Mouse (Mus musculus) bone marrow macrophage, adult 2 months (primary cell): ENCODE results near the gene Nolc1. TPM values are rescaled to one million over a fixed set of nuclear protein-coding genes. Genes with fewer than 3 reads are reported as not detected.

Source experiments
- H3K27ac ChIP-seq: 2 replicates; pipeline ENCODE4 v1.5.1; 2012; ENCODE audit warnings: low read depth, low read length; ENCODE audit not compliant: insufficient read depth
- H3K4me1 ChIP-seq: 2 replicates; pipeline ENCODE4 v1.6.1; 2012; ENCODE audit warnings: low read length; ENCODE audit not compliant: control insufficient read depth, insufficient read depth
- H3K4me3 ChIP-seq: 2 replicates; pipeline ENCODE4 v1.5.1; 2012; ENCODE audit warnings: mild to moderate bottlenecking, low read length, moderate library complexity; ENCODE audit not compliant: insufficient read depth
- CTCF ChIP-seq: IDR thresholded peaks from 2 replicates; pipeline ENCODE4 v1.5.1; 2012; ENCODE audit warnings: low read depth, mild to moderate bottlenecking, low read length, moderate library complexity
- POLR2A ChIP-seq: IDR thresholded peaks from 2 replicates; pipeline ENCODE4 v1.6.1; 2012; ENCODE audit warnings: mild to moderate bottlenecking, low read depth, low read length, borderline replicate concordance
- polyA plus RNA-seq: library from polyadenylated mRNA; stranded (reverse); fragments of >200 nt; gene quantifications from 2 replicates; pipeline ENCODE4 v1.2.4, GENCODE M21; 2012; ENCODE audit not compliant: missing spikeins, insufficient read depth, insufficient read length

The Nolc1 gene
- polyA plus RNA-seq, 1 experiment = 15.8 TPM

DNA sequence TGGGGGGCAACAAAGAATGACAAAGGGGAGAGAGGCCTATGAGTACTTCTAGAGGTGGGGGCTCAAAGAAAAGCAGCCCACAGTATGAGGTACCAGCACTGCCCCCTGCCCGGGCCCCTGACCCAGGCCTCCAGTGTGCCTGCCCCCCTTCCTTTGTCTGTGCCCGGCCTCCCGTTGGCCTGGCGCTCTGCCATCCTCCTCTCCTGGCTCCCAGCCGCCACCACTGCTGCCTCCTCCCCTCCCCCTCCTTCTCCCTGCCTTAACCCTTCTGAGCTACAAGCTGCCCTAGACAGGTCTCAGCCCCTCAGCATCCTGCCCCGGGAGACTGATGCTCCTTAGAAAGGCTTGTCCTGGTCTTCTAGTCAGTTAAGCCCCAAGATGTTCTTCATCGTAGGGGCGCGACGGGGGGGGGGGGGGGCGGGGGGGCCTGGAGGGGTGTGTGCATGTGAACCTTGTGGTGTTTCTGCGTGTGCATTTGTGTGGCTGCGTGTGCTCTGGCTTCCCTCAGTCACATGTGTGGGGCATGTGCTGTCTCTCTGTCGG is 33.7 kb upstream of the Nolc1 start:
- Histone ChIP-seq H3K4me3 (peak overlapping the region; percentile 85), H3K27ac (peak overlapping the region; percentile 75), H3K4me1 (peaks cover 41% of the 10 kb centered on the region)
- TF ChIP-seq POLR2A (no peak), CTCF (no peak)

DNA sequence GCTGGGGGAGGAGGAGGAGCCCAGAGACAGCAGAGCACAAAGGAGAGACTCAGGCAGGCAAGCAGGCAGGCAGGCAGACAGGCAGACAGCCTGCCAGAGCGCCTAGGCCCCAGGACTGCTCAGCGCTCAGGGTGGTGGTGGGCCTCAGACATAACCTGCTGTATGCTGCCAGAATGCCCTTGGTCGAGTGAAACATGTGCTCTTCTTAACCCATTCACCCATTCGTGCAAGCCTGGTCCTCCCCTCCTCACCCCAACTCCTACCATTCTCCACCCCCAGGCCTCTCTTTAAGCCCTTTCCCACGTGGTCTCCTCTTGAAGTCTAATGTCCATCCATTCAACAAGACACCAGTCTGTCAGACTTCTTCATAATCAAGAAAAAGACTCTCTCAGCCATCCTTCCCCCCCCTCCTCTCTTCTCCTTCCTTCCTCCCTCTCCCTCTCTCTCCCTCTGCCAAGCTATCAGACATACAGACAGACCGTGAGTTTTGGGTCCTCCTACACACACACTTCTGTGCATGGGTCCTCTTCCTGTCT is 33.1 kb upstream of the Nolc1 start:
- peak overlapping the region; percentile 85 for H3K4me3 ChIP-seq
- peaks cover 39% of the 10 kb centered on the region for H3K4me1 ChIP-seq
- peak overlapping the region; percentile 75 for H3K27ac ChIP-seq
- TF ChIP-seq POLR2A (no peak), CTCF (no peak)

DNA sequence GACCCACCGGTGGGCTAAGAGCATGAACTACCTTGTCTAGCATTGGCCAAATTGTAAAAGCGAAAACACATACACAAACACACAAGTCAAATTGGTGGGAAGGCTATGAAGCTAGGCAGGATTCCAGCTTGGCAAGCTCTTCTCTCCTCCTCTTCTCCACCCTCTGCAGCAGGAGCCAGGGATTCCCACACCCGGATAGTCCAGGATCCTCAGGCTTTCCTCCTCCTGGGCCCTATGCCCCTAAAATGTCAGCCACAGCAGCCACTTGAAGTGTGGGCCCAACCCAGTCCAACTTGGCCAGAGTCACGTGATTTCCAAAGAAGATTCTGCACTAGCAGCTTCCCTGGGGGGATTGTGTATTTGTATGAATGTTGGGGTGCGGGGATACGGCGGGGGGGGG is 32.3 kb upstream of the Nolc1 start:
- TF ChIP-seq CTCF (no peak), POLR2A (no peak)
- peaks cover 31% of the 10 kb centered on the region for H3K4me1 ChIP-seq

DNA sequence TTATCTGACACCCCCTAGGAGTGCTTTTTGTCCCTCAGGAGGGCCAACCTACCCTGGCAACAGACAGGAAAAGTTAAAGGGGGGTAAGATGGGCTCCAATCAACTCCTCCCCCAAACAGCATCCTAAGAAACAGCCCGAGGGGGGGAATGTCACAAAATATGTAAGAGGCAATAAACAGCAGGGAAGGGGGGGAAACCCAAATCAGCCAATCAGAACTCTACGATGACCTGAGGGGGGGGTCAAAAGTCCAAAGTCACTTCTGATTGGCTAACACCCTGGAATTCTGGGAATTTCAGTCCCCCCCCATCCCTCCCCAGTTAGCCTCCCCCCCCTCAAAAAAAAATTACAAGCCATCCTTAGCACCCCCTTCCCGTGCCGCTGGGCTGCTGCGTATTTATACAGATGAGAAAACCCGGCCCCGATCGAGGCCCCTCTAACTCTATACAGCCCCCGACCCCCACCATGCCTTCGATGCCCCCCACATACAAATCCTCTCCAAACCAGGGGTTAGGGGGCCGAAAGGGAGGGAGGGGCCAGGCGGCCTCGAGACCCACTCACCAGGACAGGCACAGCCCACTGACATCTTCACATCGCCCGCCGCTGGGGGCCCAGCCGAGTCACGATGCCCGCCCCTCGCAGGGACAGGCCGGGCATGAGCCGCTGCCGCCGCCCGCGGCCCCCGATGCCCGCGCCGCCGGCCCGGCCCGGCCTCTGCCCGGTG is 31.2 kb upstream of the Nolc1 start, which contains the start of gene Pprc1:
TSS of gene Pprc1 (plus strand) at position 616 of the 722 bp plus-strand sequence.
- no peak for TF ChIP-seq POLR2A
- TF ChIP-seq CTCF = no peak
- H3K27ac ChIP-seq = peak within 1 kb of the TSS; percentile 80
- peaks cover 30% of the 10 kb centered on the region for H3K4me1 ChIP-seq
- H3K4me3 ChIP-seq = peak within 1 kb of the TSS; percentile 85

More for the DNA sequence above, 32.3 kb upstream of the Nolc1 start:
- Histone ChIP-seq H3K27ac (peak overlapping the region; percentile 75), H3K4me3 (peak overlapping the region; percentile 85)

DNA sequence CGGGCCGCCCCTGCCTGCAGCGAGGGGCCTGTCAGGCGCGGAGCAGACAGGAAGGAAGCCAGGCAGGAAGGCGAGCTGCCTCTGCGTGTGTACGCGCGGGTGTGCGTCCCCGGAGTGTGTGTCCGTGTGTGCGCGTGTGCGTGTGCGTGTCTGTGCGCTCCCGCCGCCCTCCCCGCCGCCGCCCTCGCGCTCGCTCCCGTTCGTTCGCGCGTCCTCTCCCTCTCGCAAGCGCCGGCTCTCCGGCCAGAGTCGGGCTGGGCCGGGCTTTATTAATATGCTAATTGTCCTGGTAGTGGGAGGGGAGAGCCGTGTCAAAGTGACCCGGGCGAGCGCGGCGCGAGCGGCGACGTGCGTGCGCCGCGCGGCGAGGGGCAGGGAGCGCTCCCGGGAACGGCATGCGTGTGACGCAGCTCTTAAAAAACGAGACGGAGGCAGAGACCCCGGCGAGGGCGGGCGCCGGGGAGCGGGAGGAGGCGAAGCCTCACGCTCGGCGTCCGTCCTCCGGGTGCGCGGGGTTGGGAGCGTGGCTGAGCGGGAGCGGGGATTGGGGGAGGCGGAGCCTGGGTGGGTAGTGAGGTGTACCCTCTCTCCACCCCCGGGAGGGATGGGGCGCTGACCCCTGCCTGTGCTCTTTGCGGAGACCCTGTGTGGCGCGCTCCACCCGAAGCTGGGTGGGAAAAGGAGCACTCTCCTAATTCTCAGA is 30.5 kb upstream of the Nolc1 start, which contains the start of gene Ldb1:
TSS of gene Ldb1 (minus strand) at position 222 of the 703 bp plus-strand sequence.
- no peak for TF ChIP-seq POLR2A
- no peak for TF ChIP-seq CTCF
- H3K4me1 ChIP-seq = peaks cover 35% of the 10 kb centered on the region

DNA sequence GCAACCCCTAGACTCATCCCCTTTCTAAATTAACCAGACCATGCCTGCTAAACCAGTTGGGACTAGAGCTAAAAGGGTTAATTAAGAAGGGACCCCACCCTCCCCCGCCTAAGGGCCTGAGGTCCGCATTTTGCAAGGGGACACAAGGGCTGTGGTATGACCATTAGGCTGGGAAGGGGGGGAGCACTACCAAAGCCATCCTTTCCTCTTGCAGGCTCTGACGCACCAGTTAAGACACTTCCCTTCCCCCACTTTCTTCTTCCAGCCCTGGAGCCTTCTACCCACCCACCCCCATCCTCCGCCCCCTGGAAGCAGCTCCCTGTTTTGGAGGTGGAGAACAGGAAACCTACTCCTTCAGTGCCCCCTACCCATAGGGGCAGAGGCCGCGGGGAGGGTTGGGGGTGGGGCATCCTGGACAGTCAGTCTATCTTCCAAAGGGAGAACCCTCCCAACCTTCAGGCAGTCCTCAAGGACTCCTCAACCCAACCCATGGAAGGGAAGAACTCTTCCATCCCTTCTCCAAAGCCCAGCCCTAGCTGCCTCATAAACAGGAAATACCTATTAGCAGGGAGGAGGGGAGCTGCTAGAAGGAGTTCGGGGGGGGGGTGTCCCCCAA is 29.9 kb upstream of the Nolc1 start:
- Histone ChIP-seq H3K27ac (peak overlapping the region; percentile 80), H3K4me1 (peaks cover 38% of the 10 kb centered on the region), H3K4me3 (peak overlapping the region; percentile 85)
- no peak for TF ChIP-seq POLR2A
- no peak for TF ChIP-seq CTCF

More for the DNA sequence above, 30.5 kb upstream of the Nolc1 start, which contains the start of gene Ldb1:
- Histone ChIP-seq H3K4me3 (peak within 1 kb of the TSS; percentile 85), H3K27ac (peak within 1 kb of the TSS; percentile 80)

DNA sequence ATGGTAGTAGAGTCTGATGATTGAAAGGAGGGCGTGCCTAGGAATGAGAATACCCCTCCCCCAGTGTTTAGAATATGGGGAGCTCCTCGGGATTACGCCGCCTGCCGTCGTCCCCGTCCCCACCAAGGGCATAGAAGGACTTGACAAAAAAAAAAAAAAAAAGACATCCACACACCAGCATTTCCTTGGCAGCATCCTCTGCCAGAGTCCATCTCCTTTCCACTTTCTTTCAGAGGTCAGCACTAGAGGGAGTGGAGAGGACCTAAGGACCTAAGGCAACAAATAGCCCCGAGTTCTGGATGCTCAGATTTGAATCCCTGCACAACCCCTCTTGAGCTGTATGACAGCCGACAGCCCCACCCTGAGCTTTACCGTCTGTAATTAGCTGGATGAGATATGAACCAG is 29.0 kb upstream of the Nolc1 start:
- TF ChIP-seq CTCF = no peak
- no peak for TF ChIP-seq POLR2A
- Histone ChIP-seq H3K27ac (no peak overlapping the region), H3K4me1 (peaks cover 33% of the 10 kb centered on the region)

DNA sequence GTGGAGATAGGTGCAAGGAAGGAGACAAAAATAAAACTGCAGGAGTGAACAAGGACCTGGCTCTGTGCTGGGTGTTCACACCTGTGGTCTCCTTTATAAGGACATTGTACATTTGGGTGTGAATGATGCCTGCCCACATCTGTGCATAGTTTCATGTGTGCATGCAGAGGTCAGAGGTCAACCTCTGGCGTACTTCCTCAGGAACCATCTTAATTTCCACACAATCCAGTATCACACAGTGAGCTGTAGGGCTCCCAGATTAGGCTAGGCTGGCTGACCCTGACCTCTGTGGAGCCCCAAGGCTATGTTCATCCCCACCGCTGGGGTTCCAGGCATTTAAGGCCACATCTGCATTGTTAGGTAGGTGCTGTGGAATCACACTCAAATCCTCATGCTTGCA is 28.2 kb upstream of the Nolc1 start:
- no peak for TF ChIP-seq POLR2A
- TF ChIP-seq CTCF = no peak
- Histone ChIP-seq H3K27ac (no peak overlapping the region), H3K4me3 (no peak overlapping the region), H3K4me1 (peaks cover 36% of the 10 kb centered on the region)

More for the DNA sequence above, 29.0 kb upstream of the Nolc1 start:
- H3K4me3 ChIP-seq = no peak overlapping the region

DNA sequence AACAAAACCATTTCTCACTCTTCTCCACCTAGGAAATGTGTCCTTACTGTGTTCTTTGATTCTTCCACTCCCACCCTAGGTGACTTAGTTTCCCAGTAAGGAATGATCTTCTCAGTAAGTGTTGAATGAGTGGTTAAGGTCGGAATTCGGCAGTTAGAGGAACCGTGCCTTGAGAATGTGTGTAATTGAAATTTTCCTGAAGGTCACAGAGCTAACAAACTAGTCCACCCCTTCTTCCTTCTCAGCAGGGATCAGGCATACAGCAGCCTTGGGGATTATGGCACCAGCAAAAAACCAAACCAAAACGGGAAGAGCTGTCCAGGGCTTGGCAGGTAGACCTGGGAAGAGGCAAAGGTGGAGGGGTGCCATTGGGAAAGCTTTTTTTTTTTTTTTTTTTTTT is 26.5 kb upstream of the Nolc1 start:
- Histone ChIP-seq H3K4me1 (peaks cover 28% of the 10 kb centered on the region), H3K4me3 (no peak overlapping the region), H3K27ac (no peak overlapping the region)
- TF ChIP-seq CTCF (no peak), POLR2A (no peak)
